Mouse (Mus musculus): Measurements from ENCODE around the gene Esyt3. TPM values are rescaled to one million over a fixed set of nuclear protein-coding genes. Genes with fewer than 3 reads are reported as not detected.

The Esyt3 gene
- polyA plus RNA-seq, 1 experiment from 2014 or later: 0.39 TPM

DNA sequence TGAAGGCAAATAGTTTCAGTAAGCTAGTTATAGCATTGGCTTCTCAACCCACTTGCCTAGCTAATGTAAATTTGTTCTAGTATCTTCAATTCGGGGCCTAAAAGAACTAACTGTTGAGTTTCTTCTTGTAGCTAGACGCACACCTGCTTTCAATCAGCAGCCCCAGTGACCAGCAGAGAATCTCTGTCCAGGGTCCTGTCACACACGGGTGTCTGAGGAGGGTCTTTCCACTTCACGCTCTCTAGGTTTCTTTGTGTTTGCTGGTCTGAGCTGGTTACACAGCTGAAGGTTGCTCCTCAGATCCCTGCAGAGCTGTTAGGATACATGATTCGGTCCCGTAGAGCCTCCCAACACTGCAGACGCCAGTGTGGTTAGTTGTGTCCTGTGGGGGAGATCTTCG lies 4.7 kb upstream of the Esyt3 start:
- WGBS: 49% methylated on average over 8 of the region's 8 CpGs

GRCm38 (mm10) chr9:99361946-99362345 lies 3.6 kb upstream of the Esyt3 start:
- ATAC-seq (ENCODE audit: low FRiP score, low TSS enrichment): no peak
- Histone ChIP-seq H3K36me3 (ENCODE audit: control insufficient read depth, insufficient read depth, low read length) (no peaks in the 10 kb centered on the region), H3K27me3 (ENCODE audit: control insufficient read depth, insufficient read depth, low read length) (peaks cover 26% of the 10 kb centered on the region), H3K4me2 (ENCODE audit: low read length) (no peak overlapping the region), H3K9me3 (ENCODE audit: control insufficient read depth, low read length) (no peaks in the 10 kb centered on the region), H3K9ac (replicated peaks; ENCODE audit: low read length) (no peak overlapping the region), H3K4me3 (replicated peaks; ENCODE audit: low read depth, low read length) (no peak overlapping the region), H3K27ac (replicated peaks; ENCODE audit: low read depth, low read length) (no peak overlapping the region), H3K4me1 (ENCODE audit: control insufficient read depth, insufficient read depth, low read length) (peaks cover 16% of the 10 kb centered on the region)
- 90% methylated on average over 9 of the region's 9 CpGs for WGBS
- DNase-seq: no peak

More for the DNA sequence above, 4.7 kb upstream of the Esyt3 start:
- Histone ChIP-seq H3K36me3 (ENCODE audit: control insufficient read depth, insufficient read depth, low read length) (no peaks in the 10 kb centered on the region), H3K4me3 (replicated peaks; ENCODE audit: low read depth, low read length) (no peak overlapping the region), H3K27me3 (ENCODE audit: control insufficient read depth, insufficient read depth, low read length) (peaks cover 14% of the 10 kb centered on the region), H3K9me3 (ENCODE audit: control insufficient read depth, low read length) (no peaks in the 10 kb centered on the region), H3K4me2 (ENCODE audit: low read length) (no peak overlapping the region), H3K9ac (replicated peaks; ENCODE audit: low read length) (no peak overlapping the region), H3K4me1 (ENCODE audit: control insufficient read depth, insufficient read depth, low read length) (peaks cover 6% of the 10 kb centered on the region), H3K27ac (replicated peaks; ENCODE audit: low read depth, low read length) (no peak overlapping the region)
- DNase-seq: no peak
- no peak for ATAC-seq (ENCODE audit: low FRiP score, low TSS enrichment)

- Histone ChIP-seq H3K36me3 (ENCODE audit: control insufficient read depth, insufficient read depth, low read length) (no peaks in the 10 kb centered on the region), H3K9me3 (ENCODE audit: control insufficient read depth, low read length) (no peaks in the 10 kb centered on the region), H3K4me1 (ENCODE audit: control insufficient read depth, insufficient read depth, low read length) (peaks cover 16% of the 10 kb centered on the region), H3K9ac (replicated peaks; ENCODE audit: low read length) (no peak overlapping the region), H3K27me3 (ENCODE audit: control insufficient read depth, insufficient read depth, low read length) (peaks cover 40% of the 10 kb centered on the region), H3K4me2 (ENCODE audit: low read length) (no peak overlapping the region), H3K4me3 (replicated peaks; ENCODE audit: low read depth, low read length) (no peak overlapping the region), H3K27ac (replicated peaks; ENCODE audit: low read depth, low read length) (no peak overlapping the region)
- WGBS: 90% methylated on average over 15 of the region's 15 CpGs
- no peak for DNase-seq
- ATAC-seq (ENCODE audit: low FRiP score, low TSS enrichment): no peak
Measured at GRCm38 (mm10) chr9:99359012-99359411, 655 bp upstream of the Esyt3 start.

- Histone ChIP-seq H3K4me3 (replicated peaks; ENCODE audit: low read depth, low read length) (peak overlapping the region; percentile 45), H3K4me2 (ENCODE audit: low read length) (peak overlapping the region; percentile 92), H3K4me1 (ENCODE audit: control insufficient read depth, insufficient read depth, low read length) (peaks cover 16% of the 10 kb centered on the region), H3K36me3 (ENCODE audit: control insufficient read depth, insufficient read depth, low read length) (no peaks in the 10 kb centered on the region), H3K9ac (replicated peaks; ENCODE audit: low read length) (peak overlapping the region; percentile 34; the same call in 1 of the 2 replicates), H3K9me3 (ENCODE audit: control insufficient read depth, low read length) (no peaks in the 10 kb centered on the region), H3K27me3 (ENCODE audit: control insufficient read depth, insufficient read depth, low read length) (peaks cover 40% of the 10 kb centered on the region), H3K27ac (replicated peaks; ENCODE audit: low read depth, low read length) (no peak overlapping the region)
- no peak for ATAC-seq (ENCODE audit: low FRiP score, low TSS enrichment)
- 5% methylated on average over 19 of the region's 19 CpGs for WGBS
- DNase-seq: peak; percentile 46
Measured at GRCm38 (mm10) chr9:99357561-99357920, 816 bp downstream of the Esyt3 start.

DNA sequence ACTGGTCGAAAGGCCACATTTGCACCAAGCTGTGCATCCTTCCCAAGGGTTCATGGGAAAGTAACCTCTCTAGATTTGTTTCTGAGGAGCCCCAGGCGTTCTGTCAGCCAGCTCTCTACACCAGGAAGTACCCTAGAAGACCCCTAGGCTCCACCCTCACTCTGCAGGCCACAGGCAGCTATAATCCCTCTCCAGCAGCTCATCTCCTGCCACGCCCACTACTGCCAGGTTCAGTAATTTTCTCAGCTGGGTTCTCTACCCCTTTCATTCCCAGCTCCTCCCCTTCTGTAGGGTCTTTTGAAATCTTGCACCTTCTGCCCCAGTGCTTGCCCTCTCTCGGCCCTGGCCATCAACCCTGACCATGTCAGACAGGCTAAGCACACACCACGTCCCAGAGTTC lies 2.4 kb downstream of the Esyt3 start:
- Histone ChIP-seq H3K9ac (replicated peaks; ENCODE audit: low read length) (no peak overlapping the region), H3K4me1 (ENCODE audit: control insufficient read depth, insufficient read depth, low read length) (peaks cover 16% of the 10 kb centered on the region), H3K27ac (replicated peaks; ENCODE audit: low read depth, low read length) (no peak overlapping the region), H3K4me3 (replicated peaks; ENCODE audit: low read depth, low read length) (no peak overlapping the region), H3K27me3 (ENCODE audit: control insufficient read depth, insufficient read depth, low read length) (peaks cover 40% of the 10 kb centered on the region), H3K9me3 (ENCODE audit: control insufficient read depth, low read length) (no peaks in the 10 kb centered on the region), H3K4me2 (ENCODE audit: low read length) (no peak overlapping the region), H3K36me3 (ENCODE audit: control insufficient read depth, insufficient read depth, low read length) (no peaks in the 10 kb centered on the region)
- 16% methylated on average over 5 of the region's 5 CpGs for WGBS
- DNase-seq (no peak), ATAC-seq (ENCODE audit: low FRiP score, low TSS enrichment) (no peak)

DNA sequence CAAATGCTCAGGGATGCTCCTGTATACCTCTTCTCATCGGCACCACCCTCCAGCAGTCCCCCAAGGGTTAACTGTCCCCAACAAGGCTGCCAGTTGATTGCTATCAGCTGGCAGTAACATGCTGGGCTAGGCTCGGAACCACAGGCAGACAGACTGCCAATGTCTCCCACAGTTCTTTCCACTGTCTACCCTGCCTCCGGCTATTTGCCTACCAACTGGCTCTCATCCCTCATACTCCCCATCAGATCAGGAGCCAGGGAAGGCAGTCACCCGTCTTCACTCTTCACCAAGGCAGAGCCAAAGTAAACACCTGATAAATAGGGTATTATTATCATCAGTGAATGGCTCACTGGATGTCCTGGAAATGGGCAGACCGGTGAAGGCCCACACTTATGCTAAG lies 3.6 kb downstream of the Esyt3 start:
- peaks cover 40% of the 10 kb centered on the region for H3K27me3 ChIP-seq (ENCODE audit: control insufficient read depth, insufficient read depth, low read length)
- H3K4me3 ChIP-seq (replicated peaks; ENCODE audit: low read depth, low read length): no peak overlapping the region
- DNase-seq (no peak), ATAC-seq (ENCODE audit: low FRiP score, low TSS enrichment) (no peak)
- peaks cover 16% of the 10 kb centered on the region for H3K4me1 ChIP-seq (ENCODE audit: control insufficient read depth, insufficient read depth, low read length)
- H3K27ac ChIP-seq (replicated peaks; ENCODE audit: low read depth, low read length): no peak overlapping the region
- no peaks in the 10 kb centered on the region for H3K9me3 ChIP-seq (ENCODE audit: control insufficient read depth, low read length)
- no peaks in the 10 kb centered on the region for H3K36me3 ChIP-seq (ENCODE audit: control insufficient read depth, insufficient read depth, low read length)
- no peak overlapping the region for H3K4me2 ChIP-seq (ENCODE audit: low read length)
- H3K9ac ChIP-seq (replicated peaks; ENCODE audit: low read length): no peak overlapping the region
- WGBS: 72% methylated on average over 5 of the region's 5 CpGs

- WGBS: 71% methylated on average over 6 of the region's 6 CpGs
- no peak overlapping the region for H3K9ac ChIP-seq (replicated peaks; ENCODE audit: low read length)
- H3K27ac ChIP-seq (replicated peaks; ENCODE audit: low read depth, low read length): no peak overlapping the region
- ATAC-seq (ENCODE audit: low FRiP score, low TSS enrichment) (no peak), DNase-seq (no peak)
- peaks cover 13% of the 10 kb centered on the region for H3K4me1 ChIP-seq (ENCODE audit: control insufficient read depth, insufficient read depth, low read length)
- H3K36me3 ChIP-seq (ENCODE audit: control insufficient read depth, insufficient read depth, low read length): no peaks in the 10 kb centered on the region
- H3K4me3 ChIP-seq (replicated peaks; ENCODE audit: low read depth, low read length): no peak overlapping the region
- no peaks in the 10 kb centered on the region for H3K9me3 ChIP-seq (ENCODE audit: control insufficient read depth, low read length)
- H3K4me2 ChIP-seq (ENCODE audit: low read length): no peak overlapping the region
- H3K27me3 ChIP-seq (ENCODE audit: control insufficient read depth, insufficient read depth, low read length): peaks cover 29% of the 10 kb centered on the region
Measured at GRCm38 (mm10) chr9:99353390-99353789, 5.0 kb downstream of the Esyt3 start.

DNA sequence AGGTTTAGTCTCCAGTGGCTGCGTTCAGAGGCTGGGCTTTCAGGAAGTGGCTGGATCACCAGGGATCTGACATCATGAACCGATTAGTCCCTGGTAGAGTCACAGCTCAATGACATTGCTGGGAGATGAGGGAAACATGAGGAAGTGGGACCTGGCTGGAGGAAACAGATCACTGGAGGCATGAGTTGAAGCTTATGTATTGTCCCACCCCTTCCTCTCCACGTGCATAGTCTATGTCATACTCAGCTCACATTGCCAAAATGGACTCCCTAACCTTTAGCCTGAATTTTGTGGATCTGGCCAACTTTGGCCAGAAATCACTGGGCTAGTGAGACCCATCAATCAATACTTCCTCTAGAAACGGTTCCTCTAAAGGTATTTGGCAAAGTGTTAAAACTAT lies 5.4 kb downstream of the Esyt3 start:
- no peak for ATAC-seq (ENCODE audit: low FRiP score, low TSS enrichment)
- Histone ChIP-seq H3K36me3 (ENCODE audit: control insufficient read depth, insufficient read depth, low read length) (no peaks in the 10 kb centered on the region), H3K4me1 (ENCODE audit: control insufficient read depth, insufficient read depth, low read length) (peaks cover 9% of the 10 kb centered on the region), H3K4me2 (ENCODE audit: low read length) (no peak overlapping the region), H3K9ac (replicated peaks; ENCODE audit: low read length) (no peak overlapping the region), H3K27me3 (ENCODE audit: control insufficient read depth, insufficient read depth, low read length) (peaks cover 24% of the 10 kb centered on the region), H3K9me3 (ENCODE audit: control insufficient read depth, low read length) (no peaks in the 10 kb centered on the region), H3K27ac (replicated peaks; ENCODE audit: low read depth, low read length) (no peak overlapping the region), H3K4me3 (replicated peaks; ENCODE audit: low read depth, low read length) (no peak overlapping the region)
- 87% methylated on average over 4 of the region's 4 CpGs for WGBS
- DNase-seq: no peak

DNA sequence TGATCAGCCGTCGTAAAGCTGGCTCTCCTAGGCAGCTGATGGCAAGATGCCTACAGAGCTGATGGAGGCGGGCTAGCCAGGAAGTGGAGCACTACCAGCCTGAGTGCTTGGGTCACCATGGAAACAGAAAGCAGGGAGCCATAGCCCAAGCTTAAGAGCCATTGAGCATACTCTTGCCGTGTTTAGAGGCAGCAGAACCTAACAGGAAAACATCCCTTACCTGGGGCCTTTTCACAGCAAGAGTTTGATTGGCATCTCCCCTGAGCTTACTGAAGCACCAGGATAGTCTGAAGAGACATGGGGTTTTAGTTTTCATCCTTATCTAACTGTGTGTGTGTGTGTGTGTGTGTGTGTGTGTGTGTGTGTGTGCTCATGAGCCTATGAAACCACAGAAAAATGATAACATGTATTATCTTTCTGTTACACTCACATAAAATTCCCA lies 13.0 kb downstream of the Esyt3 start:
- Histone ChIP-seq H3K4me2 (ENCODE audit: low read length) (no peak overlapping the region), H3K9ac (replicated peaks; ENCODE audit: low read length) (no peak overlapping the region), H3K4me3 (replicated peaks; ENCODE audit: low read depth, low read length) (no peak overlapping the region), H3K4me1 (ENCODE audit: control insufficient read depth, insufficient read depth, low read length) (no peaks in the 10 kb centered on the region), H3K9me3 (ENCODE audit: control insufficient read depth, low read length) (no peaks in the 10 kb centered on the region), H3K27ac (replicated peaks; ENCODE audit: low read depth, low read length) (no peak overlapping the region), H3K36me3 (ENCODE audit: control insufficient read depth, insufficient read depth, low read length) (no peaks in the 10 kb centered on the region), H3K27me3 (ENCODE audit: control insufficient read depth, insufficient read depth, low read length) (no peaks in the 10 kb centered on the region)
- 31% methylated on average over 4 of the region's 4 CpGs for WGBS
- ATAC-seq (ENCODE audit: low FRiP score, low TSS enrichment) (no peak), DNase-seq (peak; percentile 70)

Data from midbrain, embryonic 14.5 days (tissue).